Mouse (Mus musculus): ENCODE results near the gene Svop.

- no peak for TF ChIP-seq CTCF (IDR thresholded peaks at IDR 0.05; ENCODE audit: low read depth)
- no peak for TF ChIP-seq EP300 (IDR thresholded peaks at IDR 0.05; ENCODE audit: low read depth)
Measured at GRCm38 (mm10) chr5:114034393-114034792, 57.0 kb downstream of the Svop start.
